Mouse (Mus musculus): ENCODE measurements around the gene Rab35. TPM values are rescaled to one million over a fixed set of nuclear protein-coding genes. Genes with fewer than 3 reads are reported as not detected.

Gene Rab35
- polyA plus RNA-seq, 1 experiment from 2014 or later = 18.7 TPM

DNA sequence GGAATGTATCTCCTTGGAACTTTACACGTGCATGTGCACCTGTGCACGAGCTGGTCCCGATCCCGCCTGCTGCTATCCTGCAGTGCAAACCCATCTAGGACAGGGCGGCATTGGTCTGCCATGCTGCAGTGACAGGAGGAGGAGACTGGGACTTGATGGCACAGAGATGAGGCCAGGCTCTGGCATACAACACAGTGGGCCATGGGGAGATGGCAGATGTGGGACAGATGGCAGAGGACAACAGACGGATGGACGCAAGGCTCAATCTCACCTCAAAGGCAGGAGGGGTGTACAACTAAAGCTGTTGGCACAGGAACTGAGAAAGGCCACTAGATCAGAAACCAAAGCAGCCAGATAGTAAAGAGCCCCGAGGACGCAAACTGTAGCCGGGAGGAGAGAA lies 19.2 kb downstream of the Rab35 start:
- 89% methylated on average over 10 of the region's 10 CpGs for WGBS
- Histone ChIP-seq H3K9me3 (no peaks in the 10 kb centered on the region), H3K4me2 (no peak overlapping the region), H3K36me3 (replicated peaks) (peaks cover 22% of the 10 kb centered on the region), H3K4me1 (peaks cover 19% of the 10 kb centered on the region), H3K27ac (no peak overlapping the region), H3K9ac (no peak overlapping the region), H3K27me3 (replicated peaks) (no peaks in the 10 kb centered on the region), H3K4me3 (no peak overlapping the region)
- no peak for ATAC-seq (replicated peaks)

- H3K4me1 ChIP-seq = peaks cover 19% of the 10 kb centered on the region
- peak overlapping the region; percentile 59 for H3K4me2 ChIP-seq
- H3K9ac ChIP-seq = no peak overlapping the region
- no peaks in the 10 kb centered on the region for H3K9me3 ChIP-seq
- ATAC-seq (replicated peaks) = no peak
- WGBS = 89% methylated on average over 10 of the region's 10 CpGs
- H3K4me3 ChIP-seq = no peak overlapping the region; the same call in 1 of the 2 replicates
- H3K27me3 ChIP-seq (replicated peaks) = no peaks in the 10 kb centered on the region
- peaks cover 15% of the 10 kb centered on the region; the same call in 1 of the 2 replicates for H3K36me3 ChIP-seq (replicated peaks)
- no peak overlapping the region for H3K27ac ChIP-seq
These were observed 20.1 kb downstream of the Rab35 start for GRCm38 (mm10) chr5:115651821-115652220.

DNA sequence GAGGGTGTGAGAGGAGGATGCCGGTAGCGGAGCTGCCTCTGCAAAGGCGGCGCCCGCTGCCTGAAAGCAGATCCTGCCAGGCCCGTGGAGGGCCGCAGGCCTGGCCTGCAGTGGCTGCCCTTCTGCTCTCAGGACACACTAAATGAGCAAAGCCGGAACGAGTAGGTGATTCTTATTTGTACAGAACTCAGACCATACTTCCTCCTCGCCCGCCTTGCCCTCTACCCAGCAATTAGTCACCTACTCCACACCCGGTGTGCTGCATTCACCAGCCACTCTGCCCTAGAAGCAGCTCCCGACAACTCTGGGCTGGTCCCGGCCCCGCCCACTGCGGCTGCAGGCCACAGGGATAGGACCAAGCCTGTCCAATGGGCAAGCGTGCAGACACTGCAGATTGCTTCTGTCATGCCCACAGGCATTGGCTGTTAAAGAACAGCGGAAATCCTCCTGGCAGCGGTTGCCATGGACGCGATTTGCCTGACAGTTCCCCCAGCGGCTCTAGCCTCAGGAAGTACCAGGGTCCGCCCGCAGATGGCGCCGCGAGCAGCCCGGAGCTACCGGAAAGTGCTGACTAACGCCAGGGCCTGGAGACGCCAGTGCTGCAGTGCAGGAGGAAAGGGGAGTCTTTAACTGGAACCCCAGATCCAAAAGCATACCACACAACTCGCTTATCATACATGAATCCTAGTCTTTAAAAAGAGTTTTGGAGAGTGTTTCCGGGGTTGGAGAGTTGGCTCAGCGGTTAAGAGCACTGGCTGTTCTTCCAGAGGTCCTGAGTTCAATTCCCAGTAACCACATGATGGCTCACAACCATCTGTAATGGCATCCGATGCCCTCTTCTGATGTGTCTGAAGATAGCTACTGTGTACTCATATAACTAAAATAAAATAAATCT lies 21.2 kb downstream of the Rab35 start:
- 5% methylated on average over 35 of the region's 35 CpGs for WGBS
- peaks cover 11% of the 10 kb centered on the region; the same call in 1 of the 2 replicates for H3K36me3 ChIP-seq (replicated peaks)
- ATAC-seq (replicated peaks) = peak; percentile 99

DNA sequence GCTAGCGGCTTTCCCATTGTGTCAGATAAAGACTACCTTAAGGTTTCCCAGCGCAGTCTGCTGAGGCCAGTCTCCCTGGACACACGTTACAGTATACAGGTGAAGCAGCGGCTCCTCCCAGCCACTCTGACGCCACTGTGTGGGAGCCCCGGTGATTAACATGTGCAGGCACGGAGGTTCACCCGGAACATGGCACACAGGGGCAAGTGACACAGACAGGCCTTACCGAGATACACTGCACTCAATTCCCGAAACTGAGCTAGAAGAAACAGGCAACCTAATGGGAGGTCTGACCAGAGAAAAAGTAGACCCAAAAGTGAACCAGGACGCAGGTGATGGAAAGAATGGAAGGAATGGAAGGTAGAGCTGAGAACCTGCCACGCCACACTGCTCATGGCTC lies 22.1 kb downstream of the Rab35 start:
- no peak for ATAC-seq (replicated peaks)
- H3K36me3 ChIP-seq (replicated peaks) = peaks cover 11% of the 10 kb centered on the region; the same call in 1 of the 2 replicates

More for the DNA sequence above, 21.2 kb downstream of the Rab35 start:
- peak overlapping the region; percentile 59 for H3K4me2 ChIP-seq
- no peaks in the 10 kb centered on the region for H3K9me3 ChIP-seq
- peak overlapping the region; percentile 60 for H3K9ac ChIP-seq
- no peaks in the 10 kb centered on the region for H3K27me3 ChIP-seq (replicated peaks)
- H3K4me3 ChIP-seq = peak overlapping the region; percentile 41
- H3K4me1 ChIP-seq = peaks cover 19% of the 10 kb centered on the region
- H3K27ac ChIP-seq = peak overlapping the region; percentile 82

DNA sequence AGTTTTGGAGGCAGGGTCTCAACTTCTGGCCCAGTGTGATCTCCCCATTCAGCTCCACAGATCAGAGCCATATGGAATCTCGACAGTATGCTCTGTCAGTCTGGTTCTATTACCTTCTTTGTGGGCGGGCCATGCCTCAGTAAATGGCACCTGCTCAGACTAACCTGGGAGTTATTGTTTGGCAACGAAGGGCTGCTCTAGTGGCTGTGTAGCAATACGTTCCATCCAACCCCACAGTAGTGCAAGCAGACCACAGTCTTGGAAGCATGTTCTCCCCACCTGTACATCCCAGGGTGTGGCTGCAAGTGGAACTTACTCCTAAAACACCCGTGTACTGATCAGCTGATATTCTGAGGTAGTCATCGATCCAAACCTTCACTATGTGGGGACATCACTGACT lies 25.0 kb downstream of the Rab35 start:
- 80% methylated on average over 6 of the region's 6 CpGs for WGBS
- ATAC-seq (replicated peaks) = no peak

More for the DNA sequence above, 22.1 kb downstream of the Rab35 start:
- H3K27ac ChIP-seq = peak overlapping the region; percentile 22; the same call in 1 of the 2 replicates
- no peaks in the 10 kb centered on the region for H3K9me3 ChIP-seq
- 91% methylated on average over 12 of the region's 12 CpGs for WGBS
- H3K9ac ChIP-seq = no peak overlapping the region
- no peak overlapping the region for H3K4me3 ChIP-seq
- no peak overlapping the region for H3K4me2 ChIP-seq
- H3K4me1 ChIP-seq = peaks cover 19% of the 10 kb centered on the region
- H3K27me3 ChIP-seq (replicated peaks) = no peaks in the 10 kb centered on the region

GRCm38 (mm10) chr5:115657234-115657633 lies 25.5 kb downstream of the Rab35 start:
- Histone ChIP-seq H3K4me2 (no peak overlapping the region), H3K9ac (no peak overlapping the region), H3K4me1 (peaks cover 6% of the 10 kb centered on the region), H3K27ac (no peak overlapping the region), H3K27me3 (replicated peaks) (no peaks in the 10 kb centered on the region), H3K9me3 (no peaks in the 10 kb centered on the region), H3K36me3 (replicated peaks) (peaks cover 16% of the 10 kb centered on the region; the same call in 1 of the 2 replicates), H3K4me3 (no peak overlapping the region)
- no peak for ATAC-seq (replicated peaks)
- 69% methylated on average over 1 of the region's 1 CpGs for WGBS

More for the DNA sequence above, 25.0 kb downstream of the Rab35 start:
- H3K36me3 ChIP-seq (replicated peaks) = peaks cover 12% of the 10 kb centered on the region; the same call in 1 of the 2 replicates
- no peaks in the 10 kb centered on the region for H3K27me3 ChIP-seq (replicated peaks)
- no peak overlapping the region for H3K4me3 ChIP-seq
- no peak overlapping the region for H3K9ac ChIP-seq
- no peak overlapping the region for H3K4me2 ChIP-seq
- H3K4me1 ChIP-seq = peaks cover 11% of the 10 kb centered on the region
- H3K9me3 ChIP-seq = no peaks in the 10 kb centered on the region
- H3K27ac ChIP-seq = no peak overlapping the region

- H3K36me3 ChIP-seq (replicated peaks) = peaks cover 20% of the 10 kb centered on the region
- 86% methylated on average over 6 of the region's 6 CpGs for WGBS
- no peaks in the 10 kb centered on the region for H3K27me3 ChIP-seq (replicated peaks)
These were observed 26.6 kb downstream of the Rab35 start for GRCm38 (mm10) chr5:115658352-115658751.

GRCm38 (mm10) chr5:115662658-115663057 lies 30.9 kb downstream of the Rab35 start:
- WGBS = 79% methylated on average over 22 of the region's 22 CpGs
- Histone ChIP-seq H3K4me3 (no peak overlapping the region), H3K9ac (no peak overlapping the region), H3K4me2 (no peak overlapping the region), H3K4me1 (0 out of 2 replicates have a peak, but pooled peaks cover 3% of the 10 kb centered on the region), H3K36me3 (replicated peaks) (peaks cover 20% of the 10 kb centered on the region), H3K9me3 (no peaks in the 10 kb centered on the region), H3K27me3 (replicated peaks) (no peaks in the 10 kb centered on the region), H3K27ac (no peak overlapping the region)
- no peak for ATAC-seq (replicated peaks)

More at GRCm38 (mm10) chr5:115658352-115658751, 26.6 kb downstream of the Rab35 start:
- no peak overlapping the region for H3K4me3 ChIP-seq
- H3K9ac ChIP-seq = no peak overlapping the region
- no peaks in the 10 kb centered on the region for H3K9me3 ChIP-seq
- ATAC-seq (replicated peaks) = no peak
- H3K27ac ChIP-seq = no peak overlapping the region
- H3K4me2 ChIP-seq = no peak overlapping the region
- H3K4me1 ChIP-seq = no peaks in the 10 kb centered on the region

- Histone ChIP-seq H3K4me1 (0 out of 2 replicates have a peak, but pooled peaks cover 3% of the 10 kb centered on the region), H3K4me2 (no peak overlapping the region), H3K9me3 (no peaks in the 10 kb centered on the region), H3K27me3 (replicated peaks) (no peaks in the 10 kb centered on the region), H3K9ac (no peak overlapping the region), H3K36me3 (replicated peaks) (peaks cover 7% of the 10 kb centered on the region), H3K4me3 (no peak overlapping the region), H3K27ac (no peak overlapping the region)
- ATAC-seq (replicated peaks) = no peak
- WGBS = 52% methylated on average over 8 of the region's 8 CpGs
These were observed 34.8 kb downstream of the Rab35 start for GRCm38 (mm10) chr5:115666366-115667065.

DNA sequence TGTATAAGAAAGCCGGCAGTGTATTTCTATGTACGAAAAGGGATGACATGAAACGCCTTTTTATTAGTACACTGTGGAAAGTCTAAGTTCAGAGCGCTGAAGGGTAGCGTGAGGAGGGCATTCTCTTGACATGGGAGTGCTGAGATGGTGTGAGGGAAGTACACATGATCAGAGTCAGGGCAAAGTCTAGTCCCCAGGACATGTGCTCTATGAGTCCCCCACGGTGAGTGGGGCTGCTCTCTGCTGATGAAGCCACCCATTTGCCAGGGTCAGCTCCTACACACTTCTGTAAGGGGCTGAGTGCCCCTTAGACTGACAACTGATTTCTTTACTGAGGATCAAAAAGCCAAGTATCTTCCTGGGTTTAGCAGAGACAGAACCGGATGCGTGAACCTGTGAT lies 35.5 kb downstream of the Rab35 start:
- Histone ChIP-seq H3K9ac (no peak overlapping the region), H3K9me3 (no peaks in the 10 kb centered on the region), H3K4me2 (no peak overlapping the region), H3K4me1 (0 out of 2 replicates have a peak, but pooled peaks cover 3% of the 10 kb centered on the region), H3K27me3 (replicated peaks) (no peaks in the 10 kb centered on the region), H3K4me3 (no peak overlapping the region), H3K27ac (no peak overlapping the region), H3K36me3 (replicated peaks) (peaks cover 4% of the 10 kb centered on the region)
- ATAC-seq (replicated peaks) = no peak
- WGBS = 63% methylated on average over 8 of the region's 8 CpGs

GRCm38 (mm10) chr5:115667894-115668293 lies 36.2 kb downstream of the Rab35 start:
- no peak overlapping the region for H3K4me2 ChIP-seq
- 8% methylated on average over 7 of the region's 7 CpGs for WGBS
- H3K9me3 ChIP-seq = no peaks in the 10 kb centered on the region
- H3K27ac ChIP-seq = no peak overlapping the region
- no peaks in the 10 kb centered on the region for H3K36me3 ChIP-seq (replicated peaks)
- H3K4me1 ChIP-seq = 0 out of 2 replicates have a peak, but pooled peaks cover 3% of the 10 kb centered on the region
- no peak for ATAC-seq (replicated peaks)
- H3K4me3 ChIP-seq = no peak overlapping the region
- no peaks in the 10 kb centered on the region for H3K27me3 ChIP-seq (replicated peaks)
- no peak overlapping the region for H3K9ac ChIP-seq

DNA sequence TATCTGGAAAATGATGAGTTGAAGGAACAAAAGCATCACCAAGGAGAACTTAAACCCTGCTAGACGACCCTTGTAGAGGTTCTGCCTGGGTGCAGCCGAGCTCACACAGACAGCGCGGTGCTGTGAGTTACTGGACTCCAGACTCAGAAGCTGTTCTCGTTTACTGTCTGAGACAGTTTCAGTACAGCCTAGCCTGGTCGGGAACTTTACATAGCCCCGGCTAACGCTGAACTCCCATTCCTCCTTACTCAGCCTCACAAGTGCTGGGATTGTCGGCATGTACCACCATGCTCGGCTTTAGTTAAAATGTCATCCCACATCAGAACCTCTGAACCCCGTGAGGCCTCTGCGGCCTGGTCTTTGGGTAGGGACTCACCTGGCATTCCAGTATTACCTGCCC lies 37.3 kb downstream of the Rab35 start:
- Histone ChIP-seq H3K9ac (no peak overlapping the region), H3K4me2 (no peak overlapping the region), H3K27ac (no peak overlapping the region), H3K36me3 (replicated peaks) (no peaks in the 10 kb centered on the region), H3K9me3 (no peaks in the 10 kb centered on the region), H3K27me3 (replicated peaks) (no peaks in the 10 kb centered on the region), H3K4me3 (no peak overlapping the region), H3K4me1 (0 out of 2 replicates have a peak, but pooled peaks cover 3% of the 10 kb centered on the region)
- WGBS = 78% methylated on average over 12 of the region's 12 CpGs
- no peak for ATAC-seq (replicated peaks)

All from midbrain, embryonic 15.5 days (tissue).